Mouse (Mus musculus) MEL (cell line): Measurements from ENCODE around the gene Gmppa. TPM values are rescaled to one million over a fixed set of nuclear protein-coding genes. Genes with fewer than 3 reads are reported as not detected.

Experiments used
- DNase-seq: peaks from one replicate; pipeline ENCODE4 v3.0.0; 2011; ENCODE audit warnings: low read depth, low spot score
- H3K27ac ChIP-seq: 2 replicates; pipeline ENCODE4 v1.5.1; 2012; ENCODE audit warnings: low read depth, mild to moderate bottlenecking, control low read depth, low read length, moderate library complexity; ENCODE audit not compliant: control insufficient read depth
- H3K27me3 ChIP-seq, 2 experiments: fragments of 150-350 bp in 1 of 2; sonication (generic) in 1 of 2; 2 replicates each; pipeline ENCODE4 v1.6.1; 2012; ENCODE audit warnings: low read length in 2 of 2, mild to moderate bottlenecking in 2 of 2, improper control_type of control experiment in 1 of 2, moderate library complexity in 1 of 2; ENCODE audit not compliant: insufficient read depth in 2 of 2, control insufficient read depth in 1 of 2
- H3K36me3 ChIP-seq, 2 experiments: 2 replicates each; pipeline ENCODE4 v1.6.1; 2012 to 2014; ENCODE audit warnings: low read length in 2 of 2, improper control_type of control experiment in 1 of 2, inconsistent platforms in 1 of 2, mild to moderate bottlenecking in 1 of 2; ENCODE audit not compliant: insufficient read depth in 2 of 2, control insufficient read depth in 1 of 2
- H3K4me1 ChIP-seq, 2 experiments: fragments of 150-350 bp in 1 of 2; sonication (generic) in 1 of 2; 2 replicates each; pipeline ENCODE4 v1.6.1; 2012; ENCODE audit warnings: low read length in 2 of 2, improper control_type of control experiment in 1 of 2, mild to moderate bottlenecking in 1 of 2; ENCODE audit not compliant: insufficient read depth in 2 of 2, control insufficient read depth in 1 of 2
- H3K4me3 ChIP-seq, 2 experiments: fragments of 150-350 bp in 1 of 2; sonication (generic) in 1 of 2; 2 replicates each; pipeline ENCODE4 v1.5.1; 2012; ENCODE audit warnings: low read depth in 2 of 2, low read length in 2 of 2, mild to moderate bottlenecking in 2 of 2, moderate library complexity in 2 of 2, control low read depth in 1 of 2, improper control_type of control experiment in 1 of 2; ENCODE audit not compliant: control insufficient read depth in 1 of 2, insufficient read depth in 1 of 2
- H3K79me2 ChIP-seq: 2 replicates; pipeline ENCODE4 v1.6.1; 2012; ENCODE audit warnings: mild to moderate bottlenecking, low read length, moderate library complexity; ENCODE audit not compliant: control insufficient read depth, poor library complexity, insufficient read depth
- H3K9ac ChIP-seq: 2 replicates; pipeline ENCODE4 v1.6.1; 2012; ENCODE audit warnings: low read depth, mild to moderate bottlenecking, control low read depth, low read length, moderate library complexity; ENCODE audit not compliant: control insufficient read depth, poor library complexity, severe bottlenecking
- H3K9me3 ChIP-seq: fragments of 150-350 bp; sonication (generic); replicated peaks from 2 replicates; pipeline ENCODE4 v1.6.1; 2012; ENCODE audit warnings: mild to moderate bottlenecking, low read length, improper control_type of control experiment, moderate library complexity; ENCODE audit not compliant: insufficient read depth
- CHD1 ChIP-seq: IDR thresholded peaks from 2 replicates; pipeline ENCODE4 v1.6.1; 2012; ENCODE audit warnings: low read depth, mild to moderate bottlenecking, inconsistent platforms, low read length, improper control_type of control experiment
- ELF1 ChIP-seq: IDR thresholded peaks from 2 replicates; pipeline ENCODE4 v1.6.1; 2014; ENCODE audit warnings: low read depth, mild to moderate bottlenecking, inconsistent platforms, low read length, improper control_type of control experiment, moderate library complexity
- EP300 ChIP-seq, 2 experiments: IDR thresholded peaks; 2 replicates each; pipeline ENCODE4 v1.6.1; 2011; ENCODE audit warnings: improper control_type of control experiment in 2 of 2, low read length in 2 of 2, low read depth in 1 of 2, mild to moderate bottlenecking in 1 of 2
- ETS1 ChIP-seq: IDR thresholded peaks from 2 replicates; pipeline ENCODE4 v1.6.1; 2012; ENCODE audit warnings: low read depth, mild to moderate bottlenecking, inconsistent platforms, low read length, improper control_type of control experiment, moderate library complexity
- GABPA ChIP-seq: IDR thresholded peaks from 2 replicates; pipeline ENCODE4 v1.6.1; 2012; ENCODE audit warnings: low read depth, mild to moderate bottlenecking, inconsistent platforms, low read length, improper control_type of control experiment, moderate library complexity
- HCFC1 ChIP-seq: IDR thresholded peaks from 2 replicates; pipeline ENCODE4 v1.6.1; 2012; ENCODE audit warnings: low read depth, mild to moderate bottlenecking, inconsistent platforms, low read length, improper control_type of control experiment, moderate library complexity
- JUND ChIP-seq: IDR thresholded peaks from 2 replicates; pipeline ENCODE4 v1.6.1; 2011; ENCODE audit warnings: low read depth, mild to moderate bottlenecking, improper control_type of control experiment, low read length
- MAFK ChIP-seq: IDR thresholded peaks from 2 replicates; pipeline ENCODE4 v1.6.1; 2011; ENCODE audit warnings: low read depth, mild to moderate bottlenecking, low read length, improper control_type of control experiment, borderline replicate concordance
- MAX ChIP-seq: IDR thresholded peaks from 2 replicates; pipeline ENCODE4 v1.6.1; 2011; ENCODE audit warnings: low read length, improper control_type of control experiment
- MAZ ChIP-seq: IDR thresholded peaks from 2 replicates; pipeline ENCODE4 v1.6.1; 2012; ENCODE audit warnings: low read depth, mild to moderate bottlenecking, inconsistent platforms, low read length, improper control_type of control experiment
- MXI1 ChIP-seq: IDR thresholded peaks from 2 replicates; pipeline ENCODE4 v1.6.1; 2011; ENCODE audit warnings: mild to moderate bottlenecking, low read depth, low read length, improper control_type of control experiment
- MYB ChIP-seq: IDR thresholded peaks from 2 replicates; pipeline ENCODE4 v1.6.1; 2011; ENCODE audit warnings: mild to moderate bottlenecking, low read depth, low read length, improper control_type of control experiment
- NELFE ChIP-seq: IDR thresholded peaks from 2 replicates; pipeline ENCODE4 v1.6.1; 2011; ENCODE audit warnings: low read depth, low read length, improper control_type of control experiment
- NRF1 ChIP-seq: IDR thresholded peaks from 2 replicates; pipeline ENCODE4 v1.6.1; 2014; ENCODE audit warnings: low read depth, mild to moderate bottlenecking, inconsistent platforms, low read length, improper control_type of control experiment, moderate library complexity; ENCODE audit not compliant: poor library complexity, insufficient read depth, severe bottlenecking
- POLR2A ChIP-seq, 2 experiments: IDR thresholded peaks; 2 replicates each; pipeline ENCODE4 v1.6.1; 2011 to 2012; ENCODE audit warnings: low read length in 2 of 2, mild to moderate bottlenecking in 2 of 2, control low read depth in 1 of 2, improper control_type of control experiment in 1 of 2, low read depth in 1 of 2, moderate library complexity in 1 of 2; ENCODE audit not compliant: control insufficient read depth in 1 of 2, insufficient read depth in 1 of 2, poor library complexity in 1 of 2
- POLR2AphosphoS2 ChIP-seq: IDR thresholded peaks from 2 replicates; pipeline ENCODE4 v1.6.1; 2011; ENCODE audit warnings: low read length, improper control_type of control experiment
- POLR2AphosphoS5 ChIP-seq: IDR thresholded peaks from 2 replicates; pipeline ENCODE4 v1.6.1; 2012; ENCODE audit warnings: low read depth, borderline replicate concordance, mild to moderate bottlenecking, inconsistent platforms, low read length, moderate library complexity, mixed read lengths
- SIN3A ChIP-seq: IDR thresholded peaks from 2 replicates; pipeline ENCODE4 v1.6.1; 2012; ENCODE audit warnings: low read length, improper control_type of control experiment, inconsistent platforms
- SMC3 ChIP-seq: IDR thresholded peaks from 2 replicates; pipeline ENCODE4 v1.6.1; 2011; ENCODE audit warnings: low read depth, low read length, improper control_type of control experiment
- TBP ChIP-seq: IDR thresholded peaks from 2 replicates; pipeline ENCODE4 v1.8.0; 2011; ENCODE audit warnings: low read depth, low read length, improper control_type of control experiment
- TCF12 ChIP-seq: IDR thresholded peaks from 2 replicates; pipeline ENCODE4 v1.6.1; 2014; ENCODE audit warnings: low read depth, mild to moderate bottlenecking, inconsistent platforms, low read length, improper control_type of control experiment, moderate library complexity
- USF1 ChIP-seq: IDR thresholded peaks from 2 replicates; pipeline ENCODE4 v1.6.1; 2014; ENCODE audit warnings: low read depth, mild to moderate bottlenecking, inconsistent platforms, low read length, improper control_type of control experiment, moderate library complexity
- USF2 ChIP-seq, 2 experiments: IDR thresholded peaks; 2 replicates each; pipeline ENCODE4 v1.6.1; 2011 to 2012; ENCODE audit warnings: improper control_type of control experiment in 2 of 2, low read length in 2 of 2, borderline replicate concordance in 1 of 2, inconsistent platforms in 1 of 2, low read depth in 1 of 2, mild to moderate bottlenecking in 1 of 2; ENCODE audit not compliant: insufficient read depth in 1 of 2
- ZMIZ1 ChIP-seq: IDR thresholded peaks from 2 replicates; pipeline ENCODE4 v1.6.1; 2012; ENCODE audit warnings: low read depth, mild to moderate bottlenecking, inconsistent platforms, low read length, improper control_type of control experiment, moderate library complexity
- polyA plus RNA-seq, 2 experiments: library from polyadenylated mRNA; stranded (reverse) in 1 of 2; unstranded in 1 of 2; fragments of >175 nt in 1 of 2; fragments of >200 nt in 1 of 2; gene quantifications; 2 replicates each; pipeline versions ENCODE4 v1.2.1 to v1.2.4; 2012; ENCODE audit warnings: low replicate concordance in 2 of 2, low read depth in 1 of 2; ENCODE audit not compliant: insufficient read length in 2 of 2, insufficient read depth in 1 of 2, missing spikeins in 1 of 2
- total RNA-seq: library from RNA; depleted of rRNA; stranded (reverse); fragments of 300-350 nt; gene quantifications from 2 replicates; pipeline ENCODE4 v1.2.3, GENCODE M21; 2012

Gmppa gene
- total and polyA plus RNA-seq, 3 experiments, result 65.0 to 145 TPM; not detected in 1

DNA sequence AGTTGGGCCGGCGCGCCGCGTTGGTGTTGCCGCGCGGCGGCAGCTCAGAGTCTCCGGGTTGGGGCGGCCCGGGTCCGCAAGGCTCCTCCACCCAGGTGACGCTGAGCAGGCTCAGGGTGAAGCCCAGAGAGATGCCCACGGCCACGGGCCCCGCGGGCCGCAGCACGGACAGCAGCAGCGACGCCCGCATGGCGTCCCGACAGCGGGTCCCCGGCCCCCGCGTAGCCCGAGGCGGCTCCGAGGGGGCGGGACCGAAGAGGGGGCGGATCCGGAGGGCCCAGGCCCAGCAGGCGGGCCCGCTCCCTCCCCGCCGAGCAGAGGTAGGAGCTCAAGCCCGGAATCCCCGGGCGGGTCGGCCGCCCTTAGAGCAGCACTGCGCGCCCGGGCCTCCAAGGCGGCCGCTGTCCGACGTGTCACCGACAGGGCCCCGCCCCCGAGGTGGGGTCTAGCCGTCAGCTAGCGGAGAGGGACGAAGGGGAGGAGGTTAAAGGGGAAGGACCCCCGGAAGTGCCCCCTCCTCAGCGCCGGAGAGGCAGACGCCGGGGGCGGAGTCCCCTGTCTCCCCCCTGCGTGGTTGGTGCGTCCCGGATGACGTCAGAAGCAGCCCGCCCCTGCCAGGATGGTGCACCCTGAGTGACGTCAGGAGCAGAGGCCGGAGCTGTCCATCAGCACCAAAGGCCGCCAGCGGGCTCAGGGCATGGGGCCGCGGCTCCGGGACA, 43.3 kb downstream of the Gmppa start, which contains the start of the genes Chpf and Tmem198:
Chpf (minus strand) TSS at position 392 of the 719 bp plus-strand sequence.
Tmem198 (plus strand) TSS at position 617 of the 719 bp plus-strand sequence.
- H3K9ac ChIP-seq, result peak within 1 kb of the TSS; percentile 89
- H3K36me3 ChIP-seq, result peaks cover 0 to 5% of the 10 kb centered on the region in 2 experiments; a peak in 3 of 4 replicates
- H3K4me3 ChIP-seq, result peak within 1 kb of the TSS; percentile 86 to 90
- H3K4me1 ChIP-seq, result 0 out of 4 replicates have a peak, but pooled peaks cover 0 to 4% of the 10 kb centered on the region in 2 experiments
- peaks cover 3% of the 10 kb centered on the region; the same call in 1 of the 2 replicates for H3K79me2 ChIP-seq
- no peaks in the 10 kb centered on the region for H3K9me3 ChIP-seq
- TF ChIP-seq SIN3A (peak; percentile 96), ELF1 (peak; percentile 86), MAX (peak; percentile 17; the same call in 1 of the 2 replicates), USF1 (peak; percentile 25; the same call in 1 of the 2 replicates), POLR2A (IDR thresholded peaks at IDR 0.05; ENCODE audit: control insufficient read depth in 1 of 2, insufficient read depth in 1 of 2, low read depth in 1 of 2, low read length in 2 of 2, poor library complexity in 1 of 2) (peak; percentile 80 to 91; a peak in 3 of 4 replicates), CHD1 (0 out of 2 replicates have a peak, but pooled peaks have one; percentile 90), NELFE (peak; percentile 79), MAFK (no peak), JUND (no peak), EP300 (IDR thresholded peaks at IDR 0.05; ENCODE audit: low read depth in 1 of 2, low read length in 2 of 2) (no peak), POLR2AphosphoS5 (no peak), SMC3 (no peak), USF2 (IDR thresholded peaks at IDR 0.05; ENCODE audit: borderline replicate concordance in 1 of 2, insufficient read depth in 1 of 2, low read depth in 1 of 2, low read length in 2 of 2) (no peak), HCFC1 (peak; percentile 82), MXI1 (peak; percentile 94), ETS1 (peak; percentile 48; the same call in 1 of the 2 replicates), NRF1 (0 out of 2 replicates have a peak, but pooled peaks have one; percentile 4), TBP (0 out of 2 replicates have a peak, but pooled peaks have one; percentile 27), MAZ (peak; percentile 97), TCF12 (peak; percentile 9; the same call in 1 of the 2 replicates), ZMIZ1 (0 out of 2 replicates have a peak, but pooled peaks have one; percentile 51), POLR2AphosphoS2 (0 out of 2 replicates have a peak, but pooled peaks have one; percentile 48), MYB (no peak), GABPA (peak; percentile 75; the same call in 1 of the 2 replicates)
- H3K27ac ChIP-seq, result peak within 1 kb of the TSS; percentile 39
- H3K27me3 ChIP-seq, result no peaks in the 10 kb centered on the region
- DNase-seq, result peak; percentile 97
